Mouse (Mus musculus) MEL (cell line): ENCODE data around the gene Plekhg3. TPM values are rescaled to one million over a fixed set of nuclear protein-coding genes. Genes with fewer than 3 reads are reported as not detected.

Experiments
- DNase-seq: peaks from one replicate; pipeline ENCODE4 v3.0.0; 2011; ENCODE audit warnings: low read depth, low spot score
- H3K27ac ChIP-seq: 2 replicates; pipeline ENCODE4 v1.5.1; 2012; ENCODE audit warnings: low read depth, mild to moderate bottlenecking, control low read depth, low read length, moderate library complexity; ENCODE audit not compliant: control insufficient read depth
- H3K27me3 ChIP-seq, 2 experiments: fragments of 150-350 bp in 1 of 2; sonication (generic) in 1 of 2; 2 replicates each; pipeline ENCODE4 v1.6.1; 2012; ENCODE audit warnings: low read length in 2 of 2, mild to moderate bottlenecking in 2 of 2, improper control_type of control experiment in 1 of 2, moderate library complexity in 1 of 2; ENCODE audit not compliant: insufficient read depth in 2 of 2, control insufficient read depth in 1 of 2
- H3K36me3 ChIP-seq, 2 experiments: 2 replicates each; pipeline ENCODE4 v1.6.1; 2012 to 2014; ENCODE audit warnings: low read length in 2 of 2, improper control_type of control experiment in 1 of 2, inconsistent platforms in 1 of 2, mild to moderate bottlenecking in 1 of 2; ENCODE audit not compliant: insufficient read depth in 2 of 2, control insufficient read depth in 1 of 2
- H3K4me1 ChIP-seq, 2 experiments: fragments of 150-350 bp in 1 of 2; sonication (generic) in 1 of 2; 2 replicates each; pipeline ENCODE4 v1.6.1; 2012; ENCODE audit warnings: low read length in 2 of 2, improper control_type of control experiment in 1 of 2, mild to moderate bottlenecking in 1 of 2; ENCODE audit not compliant: insufficient read depth in 2 of 2, control insufficient read depth in 1 of 2
- H3K4me3 ChIP-seq, 2 experiments: fragments of 150-350 bp in 1 of 2; sonication (generic) in 1 of 2; 2 replicates each; pipeline ENCODE4 v1.5.1; 2012; ENCODE audit warnings: low read depth in 2 of 2, low read length in 2 of 2, mild to moderate bottlenecking in 2 of 2, moderate library complexity in 2 of 2, control low read depth in 1 of 2, improper control_type of control experiment in 1 of 2; ENCODE audit not compliant: control insufficient read depth in 1 of 2, insufficient read depth in 1 of 2
- H3K79me2 ChIP-seq: 2 replicates; pipeline ENCODE4 v1.6.1; 2012; ENCODE audit warnings: mild to moderate bottlenecking, low read length, moderate library complexity; ENCODE audit not compliant: control insufficient read depth, poor library complexity, insufficient read depth
- H3K9ac ChIP-seq: 2 replicates; pipeline ENCODE4 v1.6.1; 2012; ENCODE audit warnings: low read depth, mild to moderate bottlenecking, control low read depth, low read length, moderate library complexity; ENCODE audit not compliant: control insufficient read depth, poor library complexity, severe bottlenecking
- H3K9me3 ChIP-seq: fragments of 150-350 bp; sonication (generic); replicated peaks from 2 replicates; pipeline ENCODE4 v1.6.1; 2012; ENCODE audit warnings: mild to moderate bottlenecking, low read length, improper control_type of control experiment, moderate library complexity; ENCODE audit not compliant: insufficient read depth
- BHLHE40 ChIP-seq: IDR thresholded peaks from 2 replicates; pipeline ENCODE4 v1.6.1; 2012; ENCODE audit warnings: low read depth, mild to moderate bottlenecking, inconsistent platforms, low read length, improper control_type of control experiment, borderline replicate concordance
- CHD2 ChIP-seq: IDR thresholded peaks from 2 replicates; pipeline ENCODE4 v1.6.1; 2011; ENCODE audit warnings: low read length, improper control_type of control experiment
- ELF1 ChIP-seq: IDR thresholded peaks from 2 replicates; pipeline ENCODE4 v1.6.1; 2014; ENCODE audit warnings: low read depth, mild to moderate bottlenecking, inconsistent platforms, low read length, improper control_type of control experiment, moderate library complexity
- JUND ChIP-seq: IDR thresholded peaks from 2 replicates; pipeline ENCODE4 v1.6.1; 2011; ENCODE audit warnings: low read depth, mild to moderate bottlenecking, improper control_type of control experiment, low read length
- KAT2A ChIP-seq: conservative IDR thresholded peaks from 2 replicates; pipeline ENCODE4 v1.6.1; 2012; ENCODE audit warnings: low read depth, low read length, improper control_type of control experiment, inconsistent platforms
- MAFK ChIP-seq: IDR thresholded peaks from 2 replicates; pipeline ENCODE4 v1.6.1; 2011; ENCODE audit warnings: low read depth, mild to moderate bottlenecking, low read length, improper control_type of control experiment, borderline replicate concordance
- MAZ ChIP-seq: IDR thresholded peaks from 2 replicates; pipeline ENCODE4 v1.6.1; 2012; ENCODE audit warnings: low read depth, mild to moderate bottlenecking, inconsistent platforms, low read length, improper control_type of control experiment
- MEF2A ChIP-seq: IDR thresholded peaks from 2 replicates; pipeline ENCODE4 v1.6.1; 2014; ENCODE audit warnings: low read depth, mild to moderate bottlenecking, inconsistent platforms, low read length, improper control_type of control experiment; ENCODE audit not compliant: poor library complexity, insufficient replicate concordance, severe bottlenecking; ENCODE audit errors: extremely low read depth
- MYB ChIP-seq: IDR thresholded peaks from 2 replicates; pipeline ENCODE4 v1.6.1; 2011; ENCODE audit warnings: mild to moderate bottlenecking, low read depth, low read length, improper control_type of control experiment
- NELFE ChIP-seq: IDR thresholded peaks from 2 replicates; pipeline ENCODE4 v1.6.1; 2011; ENCODE audit warnings: low read depth, low read length, improper control_type of control experiment
- NRF1 ChIP-seq: IDR thresholded peaks from 2 replicates; pipeline ENCODE4 v1.6.1; 2014; ENCODE audit warnings: low read depth, mild to moderate bottlenecking, inconsistent platforms, low read length, improper control_type of control experiment, moderate library complexity; ENCODE audit not compliant: poor library complexity, insufficient read depth, severe bottlenecking
- POLR2AphosphoS2 ChIP-seq: IDR thresholded peaks from 2 replicates; pipeline ENCODE4 v1.6.1; 2011; ENCODE audit warnings: low read length, improper control_type of control experiment
- POLR2AphosphoS5 ChIP-seq: IDR thresholded peaks from 2 replicates; pipeline ENCODE4 v1.6.1; 2012; ENCODE audit warnings: low read depth, borderline replicate concordance, mild to moderate bottlenecking, inconsistent platforms, low read length, moderate library complexity, mixed read lengths
- RAD21 ChIP-seq: IDR thresholded peaks from 2 replicates; pipeline ENCODE4 v1.6.1; 2011; ENCODE audit warnings: mild to moderate bottlenecking, low read depth, low read length, improper control_type of control experiment
- SIN3A ChIP-seq: IDR thresholded peaks from 2 replicates; pipeline ENCODE4 v1.6.1; 2012; ENCODE audit warnings: low read length, improper control_type of control experiment, inconsistent platforms
- SMC3 ChIP-seq: IDR thresholded peaks from 2 replicates; pipeline ENCODE4 v1.6.1; 2011; ENCODE audit warnings: low read depth, low read length, improper control_type of control experiment
- TBP ChIP-seq: IDR thresholded peaks from 2 replicates; pipeline ENCODE4 v1.8.0; 2011; ENCODE audit warnings: low read depth, low read length, improper control_type of control experiment
- UBTF ChIP-seq: IDR thresholded peaks from 2 replicates; pipeline ENCODE4 v1.6.1; 2012; ENCODE audit warnings: low read depth, mild to moderate bottlenecking, inconsistent platforms, low read length, improper control_type of control experiment, moderate library complexity, borderline replicate concordance; ENCODE audit not compliant: insufficient read depth
- USF1 ChIP-seq: IDR thresholded peaks from 2 replicates; pipeline ENCODE4 v1.6.1; 2014; ENCODE audit warnings: low read depth, mild to moderate bottlenecking, inconsistent platforms, low read length, improper control_type of control experiment, moderate library complexity
- USF2 ChIP-seq, 2 experiments: IDR thresholded peaks; 2 replicates each; pipeline ENCODE4 v1.6.1; 2011 to 2012; ENCODE audit warnings: improper control_type of control experiment in 2 of 2, low read length in 2 of 2, borderline replicate concordance in 1 of 2, inconsistent platforms in 1 of 2, low read depth in 1 of 2, mild to moderate bottlenecking in 1 of 2; ENCODE audit not compliant: insufficient read depth in 1 of 2
- ZKSCAN1 ChIP-seq: IDR thresholded peaks from 2 replicates; pipeline ENCODE4 v1.6.1; 2012; ENCODE audit warnings: low read depth, mild to moderate bottlenecking, inconsistent platforms, low read length, improper control_type of control experiment, moderate library complexity
- ZMIZ1 ChIP-seq: IDR thresholded peaks from 2 replicates; pipeline ENCODE4 v1.6.1; 2012; ENCODE audit warnings: low read depth, mild to moderate bottlenecking, inconsistent platforms, low read length, improper control_type of control experiment, moderate library complexity
- polyA plus RNA-seq, 2 experiments: library from polyadenylated mRNA; stranded (reverse) in 1 of 2; unstranded in 1 of 2; fragments of >175 nt in 1 of 2; fragments of >200 nt in 1 of 2; gene quantifications; 2 replicates each; pipeline versions ENCODE4 v1.2.1 to v1.2.4; 2012; ENCODE audit warnings: low replicate concordance in 2 of 2, low read depth in 1 of 2; ENCODE audit not compliant: insufficient read length in 2 of 2, insufficient read depth in 1 of 2, missing spikeins in 1 of 2
- total RNA-seq: library from RNA; depleted of rRNA; stranded (reverse); fragments of 300-350 nt; gene quantifications from 2 replicates; pipeline ENCODE4 v1.2.3, GENCODE M21; 2012

Plekhg3 gene
- total and polyA plus RNA-seq, 3 experiments = 0.92 to 7.0 TPM; not detected in 1

- H3K9ac ChIP-seq = no peak overlapping the region
- H3K27ac ChIP-seq = no peak overlapping the region
- TF ChIP-seq JUND (no peak), CHD2 (no peak), ZKSCAN1 (no peak), POLR2AphosphoS2 (no peak), POLR2AphosphoS5 (no peak), UBTF (no peak), ELF1 (no peak), SMC3 (no peak), MEF2A (no peak), MYB (no peak), BHLHE40 (no peak), KAT2A (no peak), MAFK (no peak), NRF1 (no peak)
- no peaks in the 10 kb centered on the region for H3K79me2 ChIP-seq
- no peak overlapping the region for H3K4me3 ChIP-seq
- H3K9me3 ChIP-seq = no peaks in the 10 kb centered on the region
- DNase-seq = no peak
- H3K27me3 ChIP-seq = no peaks in the 10 kb centered on the region
- peaks cover 0 to 12% of the 10 kb centered on the region in 2 experiments; a peak in 2 of 4 replicates for H3K36me3 ChIP-seq
- H3K4me1 ChIP-seq = peaks cover 0 to 23% of the 10 kb centered on the region in 2 experiments; a peak in 2 of 4 replicates
These were observed 46.1 kb downstream of the Plekhg3 start for GRCm38 (mm10) chr12:76576806-76577205.

GRCm38 (mm10) chr12:76577858-76578257 is 47.2 kb downstream of the Plekhg3 start:
- H3K36me3 ChIP-seq = peaks cover 0 to 12% of the 10 kb centered on the region in 2 experiments; a peak in 2 of 4 replicates
- H3K79me2 ChIP-seq = no peaks in the 10 kb centered on the region
- no peak for TF ChIP-seq USF1
- TF ChIP-seq NELFE = no peak
- TF ChIP-seq MAZ = no peak
- no peak for TF ChIP-seq ELF1
- TF ChIP-seq USF2 (IDR thresholded peaks at IDR 0.05; ENCODE audit: borderline replicate concordance in 1 of 2, insufficient read depth in 1 of 2, low read depth in 1 of 2, low read length in 2 of 2) = no peak
- TF ChIP-seq RAD21 = no peak
- no peak for TF ChIP-seq KAT2A
- TF ChIP-seq ZMIZ1 = no peak
- TF ChIP-seq JUND = no peak
- no peak for TF ChIP-seq SIN3A
- no peak for TF ChIP-seq UBTF
- no peak for TF ChIP-seq TBP
- no peak overlapping the region for H3K27ac ChIP-seq
- no peak overlapping the region for H3K9ac ChIP-seq
- no peaks in the 10 kb centered on the region for H3K9me3 ChIP-seq
- no peaks in the 10 kb centered on the region for H3K27me3 ChIP-seq
- H3K4me1 ChIP-seq = peaks cover 0 to 27% of the 10 kb centered on the region in 2 experiments; a peak in 2 of 4 replicates
- DNase-seq = peak; percentile 24
- no peak overlapping the region for H3K4me3 ChIP-seq
